Mouse (Mus musculus) ES-E14 (cell line): ENCODE results near the gene 5830473C10Rik. TPM values are rescaled to one million over a fixed set of nuclear protein-coding genes. Genes with fewer than 3 reads are reported as not detected.
"Not testable (repeated sequence)": the region's sequence is repeated elsewhere in the genome, so short reads cannot be mapped to it uniquely, and the experiment has no call there.

ENCODE experiments used
- DNase-seq: peaks from one replicate; pipeline ENCODE4 v3.0.0-alpha.2; 2013; ENCODE audit warnings: low read depth, low spot score
- H3K27ac ChIP-seq: 2 replicates; pipeline ENCODE4 v1.5.1; 2012; ENCODE audit warnings: low read depth, mild to moderate bottlenecking, low read length, moderate library complexity, mixed read lengths; ENCODE audit not compliant: poor library complexity, insufficient read depth, severe bottlenecking
- H3K36me3 ChIP-seq: 2 replicates; pipeline ENCODE4 v1.6.1; 2012; ENCODE audit warnings: mild to moderate bottlenecking, low read length, moderate library complexity, mixed read lengths; ENCODE audit not compliant: control insufficient read depth, poor library complexity, insufficient read depth, severe bottlenecking
- H3K4me1 ChIP-seq, 2 experiments: fragments of 150-350 bp in 1 of 2; sonication (generic) in 1 of 2; 2 replicates each; pipeline ENCODE4 v1.6.1; 2012; ENCODE audit warnings: low read length in 2 of 2, mild to moderate bottlenecking in 1 of 2, mixed read lengths in 1 of 2; ENCODE audit not compliant: control insufficient read depth in 2 of 2, insufficient read depth in 2 of 2, poor library complexity in 1 of 2
- H3K4me3 ChIP-seq, 2 experiments: fragments of 150-350 bp in 1 of 2; sonication (generic) in 1 of 2; 2 replicates each; pipeline ENCODE4 v1.5.1; 2012; ENCODE audit warnings: low read length in 2 of 2, low read depth in 1 of 2, mild to moderate bottlenecking in 1 of 2, mixed read lengths in 1 of 2; ENCODE audit not compliant: insufficient read depth in 1 of 2, poor library complexity in 1 of 2, severe bottlenecking in 1 of 2
- H3K9ac ChIP-seq: 2 replicates; pipeline ENCODE4 v1.6.1; 2012; ENCODE audit warnings: low read depth, mild to moderate bottlenecking, low read length, mixed read lengths; ENCODE audit not compliant: poor library complexity, insufficient read depth, severe bottlenecking
- H3K9me3 ChIP-seq: fragments of 150-350 bp; sonication (generic); 2 replicates; pipeline ENCODE4 v1.6.1; 2012; ENCODE audit warnings: low read depth, mild to moderate bottlenecking, low read length; ENCODE audit not compliant: control insufficient read depth, insufficient read depth
- CHD2 ChIP-seq: IDR thresholded peaks from 2 replicates; pipeline ENCODE4 v1.6.1; 2014; ENCODE audit warnings: mild to moderate bottlenecking, low read depth, low read length, inconsistent platforms
- HCFC1 ChIP-seq: IDR thresholded peaks from 2 replicates; pipeline ENCODE4 v1.6.1; 2012; ENCODE audit warnings: low read length, inconsistent platforms, borderline replicate concordance; ENCODE audit not compliant: insufficient read depth
- MAFK ChIP-seq: IDR thresholded peaks from 2 replicates; pipeline ENCODE4 v1.6.1; 2014; ENCODE audit warnings: mild to moderate bottlenecking, low read depth, low read length, inconsistent platforms; ENCODE audit not compliant: insufficient read depth
- ZC3H11A ChIP-seq: IDR thresholded peaks from 2 replicates; pipeline ENCODE4 v1.6.1; 2012; ENCODE audit warnings: low read depth, mild to moderate bottlenecking, inconsistent platforms, low read length, borderline replicate concordance
- ZNF384 ChIP-seq: IDR thresholded peaks from 2 replicates; pipeline ENCODE4 v1.6.1; 2012; ENCODE audit warnings: low read depth, low read length, inconsistent platforms
- in situ Hi-C, 2 experiments: fragments of 600-800 bp; cut with MboI; formaldehyde crosslinking; loops; one replicate each; pipeline ENCODE4 v1.15.1; 2025; ENCODE audit warnings: low sequenced_read_pairs in 2 of 2, inconsistent platforms in 1 of 2; ENCODE audit not compliant: unreplicated experiment in 2 of 2
- total RNA-seq: library from RNA; depleted of rRNA; stranded (reverse); fragments of 300-350 nt; gene quantifications from 2 replicates; pipeline ENCODE4 v1.2.3, GENCODE M21; 2012

The 5830473C10Rik gene
- total RNA-seq, 1 experiment: not detected

DNA sequence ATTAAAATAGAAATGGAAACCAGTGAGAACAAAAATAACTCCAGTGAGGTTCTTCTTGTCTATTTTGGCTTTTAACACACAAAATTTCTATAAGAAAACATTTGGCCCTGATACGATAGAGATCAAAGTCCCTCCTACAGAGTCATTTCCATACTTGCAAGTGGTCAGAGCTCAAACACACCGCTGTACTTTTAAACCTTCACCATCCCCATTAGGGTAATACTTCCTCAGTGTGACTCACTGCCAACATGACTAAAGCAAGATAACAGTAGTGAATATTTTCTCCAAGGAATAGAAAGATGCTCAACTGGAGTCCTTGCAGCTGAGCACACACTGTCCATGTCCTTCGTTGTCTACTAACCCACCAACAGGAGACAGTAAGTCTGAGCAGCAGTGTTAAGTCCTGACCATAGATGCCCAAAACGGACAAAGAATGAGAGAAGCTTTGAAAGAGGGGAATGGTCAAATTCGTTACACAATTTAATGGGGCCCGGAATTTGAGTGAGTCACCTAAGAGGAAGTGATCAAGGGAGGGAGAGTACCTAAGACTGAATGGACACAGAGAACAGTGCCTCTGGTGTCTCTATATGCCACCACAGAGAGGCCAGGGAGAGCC is 51.2 kb downstream of the 5830473C10Rik start:
- no peaks in the 10 kb centered on the region for H3K36me3 ChIP-seq
- H3K27ac ChIP-seq: no peak overlapping the region
- H3K4me1 ChIP-seq: no peaks in the 10 kb centered on the region
- H3K4me3 ChIP-seq: no peak overlapping the region
- H3K9ac ChIP-seq: no peak overlapping the region
- in situ Hi-C loops: no loop called here
- no peak for DNase-seq
- H3K9me3 ChIP-seq: no peaks in the 10 kb centered on the region
- TF ChIP-seq CHD2: no peak
- TF ChIP-seq ZC3H11A: no peak
- no peak for TF ChIP-seq ZNF384
- TF ChIP-seq HCFC1: no peak
- TF ChIP-seq MAFK: no peak

DNA sequence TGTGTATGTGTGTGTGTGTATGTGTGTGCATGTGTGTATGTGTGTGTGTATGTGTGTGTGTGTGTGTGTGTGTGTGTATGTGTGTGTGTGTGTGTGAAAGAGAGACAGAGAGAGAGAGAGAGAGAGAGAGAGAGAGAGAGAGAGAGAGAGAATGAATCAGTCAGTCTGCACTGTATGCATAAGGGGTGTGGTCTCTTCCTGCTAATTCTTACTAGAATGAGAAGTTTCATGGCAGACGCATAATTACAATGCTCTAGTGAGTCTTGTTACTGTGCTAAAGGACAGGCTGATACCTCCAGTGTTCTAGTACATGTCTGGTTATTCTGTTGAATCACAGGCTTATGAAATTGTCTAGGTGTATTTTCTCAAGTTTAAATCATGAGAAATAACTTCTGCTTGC is 51.8 kb downstream of the 5830473C10Rik start:
- H3K4me3 ChIP-seq, H3K4me1 ChIP-seq, H3K27ac ChIP-seq, DNase-seq, H3K9me3 ChIP-seq, in situ Hi-C loops, H3K9ac ChIP-seq, H3K36me3 ChIP-seq: not testable (repeated sequence)

DNA sequence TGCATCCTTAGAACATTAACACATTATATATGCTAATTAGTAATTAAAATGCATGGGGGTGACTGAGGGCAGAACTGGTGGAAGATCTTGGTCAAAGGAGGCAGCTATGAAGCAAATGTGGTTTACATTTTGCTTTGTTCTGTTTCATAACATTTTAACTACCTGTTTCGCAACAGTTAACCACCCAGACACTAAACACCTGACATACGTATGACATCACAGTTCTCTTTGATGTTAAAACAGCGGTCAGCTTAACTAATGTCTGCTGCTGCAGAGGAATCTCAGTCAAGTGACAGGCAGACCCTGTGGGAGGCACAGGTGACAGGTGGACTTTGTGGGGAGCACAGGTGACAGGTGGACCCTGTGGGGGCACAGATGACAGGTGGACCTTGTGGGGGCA is 57.0 kb downstream of the 5830473C10Rik start:
- no peak overlapping the region for H3K9ac ChIP-seq
- no peak overlapping the region for H3K4me3 ChIP-seq
- no peak overlapping the region for H3K27ac ChIP-seq
- H3K9me3 ChIP-seq: no peaks in the 10 kb centered on the region
- no peaks in the 10 kb centered on the region for H3K4me1 ChIP-seq
- in situ Hi-C loops: no loop called here
- DNase-seq: no peak
- TF ChIP-seq HCFC1 (no peak), CHD2 (no peak), MAFK (no peak), ZNF384 (no peak), ZC3H11A (no peak)
- H3K36me3 ChIP-seq: no peaks in the 10 kb centered on the region

DNA sequence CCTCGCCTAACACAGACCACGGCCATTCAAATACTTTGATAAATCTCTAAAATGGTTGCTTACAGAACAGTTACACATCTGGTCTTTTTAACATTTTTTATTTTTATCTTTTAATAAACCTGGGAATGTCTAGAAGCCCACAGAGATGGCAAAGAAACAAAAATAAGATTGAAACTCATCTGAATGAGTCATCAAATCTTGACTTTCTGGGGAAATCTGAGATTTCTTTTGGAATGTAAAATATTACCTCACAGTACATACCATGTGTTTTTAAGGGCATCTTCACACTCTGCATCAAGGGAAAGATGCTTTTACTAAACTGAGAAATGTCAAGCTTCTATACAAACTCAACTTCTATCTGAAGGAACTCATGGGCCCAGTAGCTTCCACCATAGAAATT is 60.4 kb downstream of the 5830473C10Rik start:
- Histone ChIP-seq H3K27ac (no peak overlapping the region), H3K9ac (no peak overlapping the region), H3K9me3 (no peaks in the 10 kb centered on the region), H3K36me3 (no peaks in the 10 kb centered on the region), H3K4me3 (no peak overlapping the region), H3K4me1 (no peaks in the 10 kb centered on the region)
- in situ Hi-C loops: no loop called here
- TF ChIP-seq ZNF384 (no peak), HCFC1 (no peak), ZC3H11A (no peak), CHD2 (no peak), MAFK (no peak)
- no peak for DNase-seq

DNA sequence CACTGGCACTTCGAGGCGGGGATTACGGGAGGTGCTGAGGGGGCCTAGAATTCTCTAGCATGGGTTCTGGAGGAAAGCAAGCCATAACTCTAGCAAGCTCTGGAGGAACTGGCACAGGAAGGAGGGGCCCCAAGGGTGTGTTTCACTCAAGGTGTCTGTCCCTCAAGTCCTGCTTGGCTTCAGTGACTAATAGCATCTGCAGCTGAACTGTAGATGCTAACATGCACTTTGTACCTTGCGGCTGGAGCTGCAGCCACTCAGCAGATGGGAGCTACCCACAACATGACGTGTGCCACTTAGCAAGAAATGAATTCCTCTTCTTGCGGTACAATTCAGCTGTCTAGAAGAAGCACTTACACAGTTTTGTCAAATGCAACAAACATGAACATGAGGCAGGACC is 60.8 kb downstream of the 5830473C10Rik start:
- no peak overlapping the region for H3K9ac ChIP-seq
- TF ChIP-seq CHD2 (no peak), ZC3H11A (no peak), MAFK (no peak), ZNF384 (no peak), HCFC1 (no peak)
- in situ Hi-C loops: no loop called here
- H3K9me3 ChIP-seq: no peaks in the 10 kb centered on the region
- no peak overlapping the region for H3K27ac ChIP-seq
- no peaks in the 10 kb centered on the region for H3K36me3 ChIP-seq
- H3K4me1 ChIP-seq: no peaks in the 10 kb centered on the region
- DNase-seq: no peak
- H3K4me3 ChIP-seq: no peak overlapping the region
